Mouse (Mus musculus) megakaryocyte, adult 5-6 weeks (primary cell): ENCODE data around the gene Neb. TPM values are rescaled to one million over a fixed set of nuclear protein-coding genes. Genes with fewer than 3 reads are reported as not detected.
A peak's percentile ranks its signal among the peaks of the same experiment; 100 is the strongest.

ENCODE experiments used
- ATAC-seq: 2 replicates; pipeline ENCODE4 v1.8.0; 2016; ENCODE audit warnings: mild to moderate bottlenecking, inconsistent platforms; ENCODE audit not compliant: poor library complexity, severe bottlenecking
- total RNA-seq, 2 experiments: library from RNA; stranded (forward) in 1 of 2; stranded (reverse) in 1 of 2; fragments of 153-499, 151-499 nt in 1 of 2; fragments of 221-1000, 200-1000 nt in 1 of 2; gene quantifications; 2 replicates each; pipeline versions ENCODE4 v1.2.3 to v1.2.4; 2015 to 2017

Neb gene
- 0.91 TPM in 1 of 2 replicates, not detected in the other for total RNA-seq (2015)
- total RNA-seq (2017) = 0.07 and 0.33 TPM in 2 replicates

DNA sequence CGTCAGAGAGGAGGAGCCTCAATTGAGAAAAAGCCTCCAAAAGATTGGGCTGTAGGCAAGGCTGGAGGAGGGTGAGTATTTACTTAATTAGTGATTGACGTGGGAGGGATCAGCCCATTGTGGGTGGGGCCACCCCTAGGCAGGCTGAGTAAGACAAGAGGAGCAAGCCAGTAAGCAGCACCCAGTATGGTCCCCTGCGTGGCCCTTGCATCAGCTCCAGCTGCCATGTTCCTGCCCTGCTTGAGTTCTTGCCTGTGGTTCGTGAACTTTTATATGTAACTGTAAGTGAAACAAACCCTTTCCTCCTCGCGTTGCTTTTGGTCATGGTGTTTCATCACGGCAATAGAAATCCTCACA, at the start of gene Neb:
Neb (minus strand) TSS at position 27 of the 357 bp plus-strand sequence.
- 0 out of 2 replicates have a peak, but pooled peaks have one; percentile 27 for ATAC-seq

DNA sequence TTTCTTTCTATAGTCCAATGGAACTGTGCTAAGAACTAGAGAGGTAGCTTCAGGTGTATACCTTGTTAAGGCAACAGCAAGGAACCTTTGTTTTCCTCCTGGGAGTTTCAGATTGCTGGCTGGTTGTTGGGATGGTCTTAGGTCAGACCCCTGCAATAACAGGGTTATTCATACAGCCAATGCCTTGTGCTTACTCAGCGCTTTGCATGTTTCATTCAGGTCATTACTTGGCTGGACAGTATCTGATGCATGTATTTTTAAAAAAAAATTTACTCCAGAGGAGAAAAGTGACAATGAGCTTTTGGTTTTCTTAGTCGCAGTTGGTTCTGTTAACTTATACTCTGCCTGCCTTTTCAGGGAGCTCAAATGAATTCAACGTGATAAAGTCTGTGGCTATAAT, 49.1 kb upstream of the Neb start:
- no peak for ATAC-seq

DNA sequence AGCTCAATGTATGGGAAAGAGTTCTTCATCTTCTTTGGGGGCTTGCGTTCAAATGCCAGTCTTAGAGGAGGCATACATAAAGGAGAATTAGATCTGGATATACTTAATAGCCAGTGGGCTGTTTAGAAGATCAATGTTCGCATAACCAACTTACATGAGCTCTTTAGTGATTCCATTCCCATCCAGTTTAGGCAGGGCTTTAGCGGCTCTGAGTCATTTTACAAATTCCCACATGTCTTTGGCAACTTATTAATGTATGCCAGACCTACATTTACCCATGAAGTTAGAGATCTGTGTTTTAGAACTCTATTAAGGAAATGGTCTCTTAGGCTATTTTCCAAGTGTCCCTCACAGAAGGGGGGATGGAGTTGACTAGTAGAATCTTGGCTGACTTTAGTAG, 47.8 kb upstream of the Neb start:
- no peak for ATAC-seq

GRCm38 (mm10) chr2:52425523-52425795, 47.2 kb upstream of the Neb start:
- no peak for ATAC-seq

- ATAC-seq = peak; percentile 92
Observed at GRCm38 (mm10) chr2:52424747-52425522, 46.7 kb upstream of the Neb start, which contains the start of gene Arl5a. TSS of gene Arl5a (minus strand) at chr2:52424901.

GRCm38 (mm10) chr2:52424248-52424728, 46.0 kb upstream of the Neb start:
- peak; percentile 29 for ATAC-seq

DNA sequence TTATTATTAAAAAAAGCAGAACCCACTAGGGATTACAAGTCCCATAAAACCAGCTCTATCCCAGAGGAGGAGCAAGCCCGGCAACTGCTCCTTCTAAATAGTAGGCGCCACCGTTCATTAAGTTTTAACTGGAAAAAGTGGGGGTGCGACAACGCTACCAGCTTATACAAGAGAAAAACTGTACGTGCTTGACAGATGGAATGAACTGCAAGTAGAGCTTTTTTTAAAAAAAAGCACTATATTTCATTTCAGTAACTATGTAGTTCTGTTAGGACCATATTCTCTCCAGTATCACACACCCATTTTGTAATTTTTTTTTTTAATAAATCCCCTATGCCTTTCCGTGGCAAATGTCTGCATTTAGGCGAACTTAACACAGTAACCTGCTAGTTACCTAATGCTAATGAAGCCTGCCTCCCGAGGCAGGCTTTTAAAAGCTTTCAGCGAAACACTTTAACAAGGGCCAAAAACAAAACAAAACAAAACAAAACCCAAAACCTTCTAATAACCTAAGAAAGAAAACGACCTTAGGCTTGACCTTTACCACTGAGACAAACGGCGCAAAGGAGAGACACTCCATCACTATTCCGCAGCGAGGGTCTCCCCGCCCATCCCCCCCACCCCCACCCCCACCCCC, 45.5 kb upstream of the Neb start:
- no peak for ATAC-seq

DNA sequence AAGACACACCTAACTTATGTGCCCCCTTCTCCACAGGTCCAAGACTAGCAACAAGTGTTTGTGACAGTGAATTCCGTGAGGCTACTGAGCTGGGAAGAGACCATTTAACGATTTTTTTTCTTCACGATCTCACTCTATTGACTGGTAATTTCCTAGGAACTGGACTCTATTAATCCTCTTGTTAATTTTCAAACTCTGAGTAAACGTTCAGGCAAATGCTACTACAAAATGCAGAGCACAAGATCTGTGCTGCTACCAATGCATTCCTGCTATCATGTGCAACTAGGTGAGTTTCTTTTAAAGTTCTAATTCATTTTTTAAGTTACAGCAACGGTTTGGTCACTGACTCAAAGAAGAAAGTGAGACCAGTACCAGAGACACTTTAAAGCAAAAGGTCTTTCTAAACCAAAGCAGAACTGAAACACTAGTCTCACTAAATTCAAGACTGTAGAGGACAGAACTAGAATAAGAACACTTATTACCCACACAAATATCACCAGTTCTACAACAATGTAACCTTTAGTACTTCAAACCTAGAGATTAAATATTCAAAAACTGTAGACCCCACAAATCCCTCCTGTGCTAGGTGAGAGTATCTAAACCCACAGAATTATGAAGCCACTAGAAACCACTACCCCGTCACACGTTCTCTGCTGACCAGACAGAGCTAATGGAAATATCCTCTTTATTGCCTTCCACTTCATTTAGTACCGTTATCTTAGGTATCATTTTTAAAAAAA, 44.8 kb upstream of the Neb start:
- ATAC-seq = no peak

GRCm38 (mm10) chr2:52421197-52421596, 42.9 kb upstream of the Neb start:
- ATAC-seq = no peak

GRCm38 (mm10) chr2:52420001-52420710, 41.9 kb upstream of the Neb start:
- no peak for ATAC-seq

DNA sequence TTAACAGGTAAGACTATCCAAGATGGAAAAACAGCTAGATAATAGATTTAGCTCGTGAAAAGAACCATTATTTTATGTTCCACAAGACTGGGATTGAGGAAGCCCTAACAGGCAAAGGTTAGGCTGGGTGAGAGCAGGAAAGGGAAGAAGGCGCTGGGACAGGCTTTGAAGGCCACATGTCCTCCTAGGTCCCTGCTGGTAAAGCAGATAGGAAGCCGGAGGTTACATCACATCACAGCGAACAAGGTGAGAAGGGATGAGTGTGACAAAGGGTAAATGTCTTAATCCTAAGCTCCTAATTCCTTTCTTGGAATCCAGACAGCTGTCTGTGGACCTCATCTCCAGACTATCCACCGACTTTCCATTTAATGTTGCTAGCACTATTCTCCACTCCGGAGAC, 41.0 kb upstream of the Neb start:
- no peak for ATAC-seq

DNA sequence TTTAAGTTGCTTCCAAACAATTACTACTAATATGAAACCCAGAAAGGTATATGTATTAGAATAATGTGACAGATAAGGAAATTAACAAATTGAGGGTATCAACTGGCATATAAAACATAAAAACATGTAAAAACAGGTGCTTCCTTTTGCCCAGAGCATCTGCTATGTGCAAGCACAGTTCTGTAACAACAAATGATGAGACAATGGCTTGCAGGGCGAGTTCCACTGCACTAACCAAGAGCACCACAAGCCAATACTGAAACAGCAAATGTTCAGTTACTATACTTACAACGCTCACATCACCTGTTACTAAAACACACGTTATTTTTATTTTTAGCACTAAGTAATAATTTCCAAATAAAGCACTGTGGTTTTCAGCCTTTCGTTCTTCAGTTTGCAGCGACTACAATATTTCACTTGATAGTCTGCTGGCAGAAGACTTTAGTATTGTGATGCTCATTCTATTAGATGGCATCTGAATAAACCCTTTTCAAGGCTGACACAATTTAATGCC, 34.3 kb upstream of the Neb start:
- ATAC-seq = no peak

- no peak for ATAC-seq
Observed at GRCm38 (mm10) chr2:52406480-52406879, 28.2 kb upstream of the Neb start.

- ATAC-seq = no peak
Observed at GRCm38 (mm10) chr2:52405238-52405637, 27.0 kb upstream of the Neb start.

- no peak for ATAC-seq
Observed at GRCm38 (mm10) chr2:52394529-52394928, 16.3 kb upstream of the Neb start.

- no peak for ATAC-seq
Observed at GRCm38 (mm10) chr2:52390415-52390975, 12.2 kb upstream of the Neb start.

GRCm38 (mm10) chr2:52389975-52390374, 11.7 kb upstream of the Neb start:
- ATAC-seq = no peak

DNA sequence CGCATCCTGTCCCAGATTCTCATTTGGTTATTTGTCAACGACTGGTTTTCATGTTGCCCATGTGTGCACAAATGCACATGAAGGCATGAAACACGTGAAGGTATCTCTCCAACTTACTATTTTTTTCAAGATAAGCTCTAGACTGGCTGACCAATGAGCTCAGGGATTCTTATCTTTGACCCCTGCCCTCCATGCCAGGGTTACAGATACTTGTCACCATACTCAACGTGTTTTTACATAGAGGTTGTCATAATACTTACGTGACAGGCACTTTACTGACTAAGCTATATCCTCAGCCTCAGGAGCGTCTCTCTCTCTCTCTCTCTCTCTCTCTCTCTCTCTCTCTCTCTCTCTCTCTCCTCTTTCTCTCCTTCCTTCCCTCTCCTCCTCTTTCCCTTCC, 8.2 kb upstream of the Neb start:
- ATAC-seq = no peak

DNA sequence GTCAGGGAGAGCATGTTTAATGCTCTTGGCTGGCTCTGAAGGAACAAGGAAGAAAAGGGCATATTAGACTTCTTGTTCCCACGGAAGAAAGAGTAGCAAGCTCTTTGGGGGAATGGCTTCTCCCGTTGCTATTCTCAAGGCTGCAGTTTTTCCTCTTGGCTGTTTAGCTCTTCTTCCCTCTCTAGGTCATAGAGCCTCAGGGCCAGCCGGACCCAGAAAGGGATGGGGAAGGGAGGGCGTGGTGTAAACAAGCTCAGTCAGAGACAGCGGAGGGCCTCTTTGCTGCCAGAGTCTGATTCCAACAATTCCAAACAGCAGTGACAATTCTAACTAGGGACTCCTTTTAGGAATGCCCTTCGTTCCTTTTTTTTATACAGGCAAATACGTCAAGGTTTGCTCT, 7.8 kb upstream of the Neb start:
- no peak for ATAC-seq

GRCm38 (mm10) chr2:52378848-52379261, 581 bp upstream of the Neb start:
- peak; percentile 38 for ATAC-seq
